Mouse (Mus musculus) CD4-positive naive resting alpha-beta T cell, adult 57 days (primary cell): ENCODE results near the gene Grin2c. TPM values are rescaled to one million over a fixed set of nuclear protein-coding genes. Genes with fewer than 3 reads are reported as not detected.

ENCODE experiments used
- total RNA-seq: library from RNA; stranded (reverse); gene quantifications from one replicate; pipeline ENCODE4 v1.2.4, GENCODE M21; 2023

Grin2c gene
- total RNA-seq, result 0.21 TPM

GRCm38 (mm10) chr11:115267061-115267883, at the start of gene Grin2c:
Gene Grin2c (minus strand): TSS chr11:115267243.

GRCm38 (mm10) chr11:115306863-115307262, 39.8 kb upstream of the Grin2c start, which contains the start of gene Otop2:
Gene Otop2 (plus strand): TSS chr11:115307163.

GRCm38 (mm10) chr11:115297214-115297826, 30.3 kb upstream of the Grin2c start, which contains the start of gene Fads6:
Gene Fads6 (minus strand): TSS chr11:115297663.

GRCm38 (mm10) chr11:115276780-115277603, 9.9 kb upstream of the Grin2c start, which contains the start of gene Fdxr:
Gene Fdxr (minus strand): TSS chr11:115277050.

Other genes starting within 250 kb of the Grin2c start
- gene Cd300ld4, start 240.2 kb downstream of the Grin2c start, total RNA-seq, result not detected
- gene Cd300ld5, start 229.5 kb downstream of the Grin2c start, total RNA-seq, result 0.83 TPM
- gene Cd300ld3, start 218.8 kb downstream of the Grin2c start, total RNA-seq, result 0.83 TPM
- 0.83 TPM for gene Cd300e, start 205.1 kb downstream of the Grin2c start, total RNA-seq
- 37.7 TPM for gene Rab37, start 175.8 kb downstream of the Grin2c start, total RNA-seq
- gene Cd300lf, start 133.3 kb downstream of the Grin2c start, total RNA-seq, result 0.65 TPM
- 202 TPM for gene Slc9a3r1, start 103.9 kb downstream of the Grin2c start, total RNA-seq
- gene Tmem104, start 79.8 kb downstream of the Grin2c start, total RNA-seq, result 11.1 TPM
- 7.2 TPM for gene Nat9, start 79.4 kb downstream of the Grin2c start, total RNA-seq
- gene Fdxr, start 9.8 kb upstream of the Grin2c start, total RNA-seq, result 22.9 TPM
- gene Fads6, start 30.4 kb upstream of the Grin2c start, total RNA-seq, result 2.3 TPM
- not detected for gene Otop2, start 39.9 kb upstream of the Grin2c start, total RNA-seq
- gene Ush1g, start 54.8 kb upstream of the Grin2c start, total RNA-seq, result not detected
- not detected for gene Otop3, start 67.5 kb upstream of the Grin2c start, total RNA-seq
- gene Hid1, start 100.5 kb upstream of the Grin2c start, total RNA-seq, result 33.8 TPM
- 1.2 TPM for gene Cdr2l, start 114.7 kb upstream of the Grin2c start, total RNA-seq
- 120 TPM for gene Mrpl58, start 136.5 kb upstream of the Grin2c start, total RNA-seq
- 235 TPM for gene Atp5h, start 152.7 kb upstream of the Grin2c start, total RNA-seq
- gene Kctd2, start 152.9 kb upstream of the Grin2c start, total RNA-seq, result 51.3 TPM
- gene Trim80, start 173.3 kb upstream of the Grin2c start, total RNA-seq, result 0.30 TPM
- gene Slc16a5, start 195.2 kb upstream of the Grin2c start, total RNA-seq, result 20.0 TPM
- gene Armc7, start 208.4 kb upstream of the Grin2c start, total RNA-seq, result 29.3 TPM
- 114 TPM for gene Nt5c, start 224.6 kb upstream of the Grin2c start, total RNA-seq
- gene Jpt1, start 247.1 kb upstream of the Grin2c start, total RNA-seq, result 166 TPM